Mouse (Mus musculus) limb, embryonic 12.5 days (tissue): ENCODE data around the gene Nectin2. TPM values are rescaled to one million over a fixed set of nuclear protein-coding genes. Genes with fewer than 3 reads are reported as not detected.

Source experiments
- polyA plus RNA-seq: library from polyadenylated mRNA; unstranded; fragments of >200 nt; fragmentation: Nextera tagmentation; extraction: Ambion mirVana; gene quantifications from 2 replicates; pipeline ENCODE4 v1.2.1, GENCODE M21; 2016

Gene Nectin2
- polyA plus RNA-seq, 1 experiment from 2014 or later = 65.0 TPM

Other genes starting within 250 kb of the Nectin2 start
- gene Bloc1s3, start 242.1 kb downstream of the Nectin2 start, polyA plus RNA-seq = 3.6 and 4.1 TPM in 2 replicates
- gene Trappc6a, start 242.1 kb downstream of the Nectin2 start, polyA plus RNA-seq = 79.4 and 80.0 TPM in 2 replicates
- 0.14 TPM in 1 of 2 replicates, not detected in the other for gene Nkpd1, start 232.6 kb downstream of the Nectin2 start, polyA plus RNA-seq
- gene Ppp1r37, start 187.4 kb downstream of the Nectin2 start, polyA plus RNA-seq = 33.2 and 39.7 TPM in 2 replicates
- 0.38 and 0.61 TPM in 2 replicates for gene Zfp296, start 173.2 kb downstream of the Nectin2 start, polyA plus RNA-seq
- gene Gemin7, start 172.9 kb downstream of the Nectin2 start, polyA plus RNA-seq = 167 and 170 TPM in 2 replicates
- 77.4 and 78.4 TPM in 2 replicates for gene Clasrp, start 146.0 kb downstream of the Nectin2 start, polyA plus RNA-seq
- 5.8 and 7.3 TPM in 2 replicates for gene Relb, start 121.0 kb downstream of the Nectin2 start, polyA plus RNA-seq
- 92.6 and 94.2 TPM in 2 replicates for gene Clptm1, start 85.5 kb downstream of the Nectin2 start, polyA plus RNA-seq
- 0.97 TPM in 1 of 2 replicates, not detected in the other for gene Apoc2, start 72.5 kb downstream of the Nectin2 start, polyA plus RNA-seq
- not detected in 2 replicates for gene Gm44805, start 69.1 kb downstream of the Nectin2 start, polyA plus RNA-seq
- gene Apoc4, start 69.0 kb downstream of the Nectin2 start, polyA plus RNA-seq = not detected in 2 replicates
- 4.6 and 7.0 TPM in 2 replicates for gene Apoc1, start 57.8 kb downstream of the Nectin2 start, polyA plus RNA-seq
- gene Apoe, start 51.3 kb downstream of the Nectin2 start, polyA plus RNA-seq = 114 and 131 TPM in 2 replicates
- gene Tomm40, start 35.0 kb downstream of the Nectin2 start, polyA plus RNA-seq = 166 and 174 TPM in 2 replicates
- gene Bcam, start 20.5 kb upstream of the Nectin2 start, polyA plus RNA-seq = 59.7 and 63.3 TPM in 2 replicates
- gene Cblc, start 46.3 kb upstream of the Nectin2 start, polyA plus RNA-seq = 2.8 and 3.1 TPM in 2 replicates
- gene Bcl3, start 72.3 kb upstream of the Nectin2 start, polyA plus RNA-seq = 0.54 and 0.82 TPM in 2 replicates
- gene Gm19345, start 101.5 kb upstream of the Nectin2 start, polyA plus RNA-seq = 0.43 TPM in 1 of 2 replicates, not detected in the other
- gene Ceacam16, start 110.8 kb upstream of the Nectin2 start, polyA plus RNA-seq = not detected in 2 replicates
- not detected in 2 replicates for gene Ceacam19, start 137.5 kb upstream of the Nectin2 start, polyA plus RNA-seq
- 7.5 and 8.1 TPM in 2 replicates for gene Pvr, start 170.7 kb upstream of the Nectin2 start, polyA plus RNA-seq
- gene Igsf23, start 200.3 kb upstream of the Nectin2 start, polyA plus RNA-seq = 0.14 TPM in 1 of 2 replicates, not detected in the other
- gene Ceacam20, start 214.9 kb upstream of the Nectin2 start, polyA plus RNA-seq = not detected in 2 replicates
- gene Nlrp9b, start 241.0 kb upstream of the Nectin2 start, polyA plus RNA-seq = not detected in 2 replicates